Mouse (Mus musculus): ENCODE measurements around the gene Sdsl. TPM values are rescaled to one million over a fixed set of nuclear protein-coding genes. Genes with fewer than 3 reads are reported as not detected.
A peak's percentile ranks its signal among the peaks of the same experiment; 100 is the strongest.

Gene Sdsl
- polyA plus RNA-seq, 1 experiment from 2014 or later = 8.6 TPM

- Histone ChIP-seq H3K4me2 (no peak within 1 kb of the TSS), H3K4me3 (ENCODE audit: low read depth, low read length) (no peak within 1 kb of the TSS), H3K27ac (ENCODE audit: low read depth, low read length) (no peak within 1 kb of the TSS), H3K27me3 (ENCODE audit: control insufficient read depth, insufficient read depth, low read length) (peaks cover 98% of the 10 kb centered on the region), H3K9ac (ENCODE audit: low read depth, low read length) (no peak within 1 kb of the TSS), H3K4me1 (ENCODE audit: control insufficient read depth, insufficient read depth, low read length) (peaks cover 9% of the 10 kb centered on the region; the same call in 1 of the 2 replicates), H3K36me3 (ENCODE audit: control insufficient read depth, insufficient read depth, low read length) (no peaks in the 10 kb centered on the region), H3K9me3 (replicated peaks; ENCODE audit: control insufficient read depth, low read length) (no peaks in the 10 kb centered on the region)
- WGBS (ENCODE audit: insufficient replicate concordance) = 1% methylated on average over 69 of the region's 69 CpGs
- ATAC-seq (replicated peaks; ENCODE audit: insufficient number of reproducible peaks, low FRiP score, low TSS enrichment) = peak; percentile 32; the same call in 1 of the 2 replicates
Measured at GRCm38 (mm10) chr5:120431649-120432485, 40.7 kb downstream of the Sdsl start, which contains the start of gene Lhx5. Lhx5 (plus strand) TSS chr5:120431699.

DNA sequence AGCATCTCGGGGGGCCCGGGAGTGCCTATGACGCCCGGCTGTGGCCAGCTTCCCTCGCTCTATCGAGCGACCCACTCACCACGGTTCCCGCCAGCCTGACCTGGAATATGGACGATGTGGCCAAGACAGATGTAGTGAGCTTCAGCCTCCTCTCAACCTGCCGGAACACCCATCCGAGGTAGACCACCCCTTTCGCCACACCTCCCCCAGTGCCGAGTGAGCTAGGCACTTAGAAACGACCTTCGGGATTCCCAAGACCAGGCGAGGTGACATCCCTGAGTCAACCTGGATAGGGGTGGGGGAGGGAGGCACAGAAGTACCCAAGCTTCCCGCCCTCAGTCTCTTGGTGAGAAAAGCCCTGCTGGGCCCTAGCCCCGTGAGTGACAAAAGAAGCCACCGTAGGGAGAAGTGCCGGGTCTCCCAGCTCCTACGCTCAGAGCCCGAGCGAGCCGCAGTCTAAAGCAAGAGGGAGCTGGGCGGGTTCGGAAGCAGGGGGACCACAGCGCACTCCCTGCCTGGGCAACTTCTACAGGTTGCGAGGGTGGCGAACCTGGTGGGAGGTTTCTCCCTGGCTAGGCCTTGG, 41.5 kb downstream of the Sdsl start:
- Histone ChIP-seq H3K4me1 (ENCODE audit: control insufficient read depth, insufficient read depth, low read length) (peaks cover 7% of the 10 kb centered on the region; the same call in 1 of the 2 replicates), H3K9ac (ENCODE audit: low read depth, low read length) (no peak overlapping the region), H3K36me3 (ENCODE audit: control insufficient read depth, insufficient read depth, low read length) (no peaks in the 10 kb centered on the region), H3K27ac (ENCODE audit: low read depth, low read length) (no peak overlapping the region), H3K27me3 (ENCODE audit: control insufficient read depth, insufficient read depth, low read length) (peaks cover 99% of the 10 kb centered on the region), H3K4me3 (ENCODE audit: low read depth, low read length) (no peak overlapping the region), H3K9me3 (replicated peaks; ENCODE audit: control insufficient read depth, low read length) (no peaks in the 10 kb centered on the region), H3K4me2 (no peak overlapping the region)
- ATAC-seq (replicated peaks; ENCODE audit: insufficient number of reproducible peaks, low FRiP score, low TSS enrichment) = no peak
- WGBS (ENCODE audit: insufficient replicate concordance) = 1% methylated on average over 30 of the region's 30 CpGs

DNA sequence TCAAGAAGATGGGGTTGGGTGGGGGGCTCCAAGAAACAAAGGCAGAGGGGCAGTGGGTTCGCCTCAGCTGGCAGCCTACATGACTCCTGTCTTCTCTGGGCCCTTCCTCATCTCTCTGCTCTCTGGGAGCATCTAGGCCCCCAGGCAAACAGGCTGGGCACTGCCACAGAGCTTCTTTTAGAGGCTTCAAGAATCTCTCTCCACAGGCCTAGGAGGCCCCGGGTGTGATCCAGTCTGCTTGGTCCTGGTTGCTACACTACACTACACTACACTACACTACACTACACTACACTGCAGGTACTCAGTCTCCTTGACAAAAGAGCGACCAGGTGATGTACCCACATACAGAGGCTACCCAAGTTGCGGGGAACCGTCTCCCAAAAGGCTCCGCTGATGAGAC, 42.9 kb downstream of the Sdsl start:
- no peak overlapping the region for H3K4me3 ChIP-seq (ENCODE audit: low read depth, low read length)
- no peaks in the 10 kb centered on the region for H3K36me3 ChIP-seq (ENCODE audit: control insufficient read depth, insufficient read depth, low read length)
- ATAC-seq (replicated peaks; ENCODE audit: insufficient number of reproducible peaks, low FRiP score, low TSS enrichment) = no peak
- H3K4me1 ChIP-seq (ENCODE audit: control insufficient read depth, insufficient read depth, low read length) = no peaks in the 10 kb centered on the region
- H3K9me3 ChIP-seq (replicated peaks; ENCODE audit: control insufficient read depth, low read length) = no peaks in the 10 kb centered on the region
- peaks cover 95% of the 10 kb centered on the region for H3K27me3 ChIP-seq (ENCODE audit: control insufficient read depth, insufficient read depth, low read length)
- 3% methylated on average over 6 of the region's 6 CpGs for WGBS (ENCODE audit: insufficient replicate concordance)
- H3K27ac ChIP-seq (ENCODE audit: low read depth, low read length) = no peak overlapping the region
- no peak overlapping the region for H3K9ac ChIP-seq (ENCODE audit: low read depth, low read length)
- H3K4me2 ChIP-seq = no peak overlapping the region

DNA sequence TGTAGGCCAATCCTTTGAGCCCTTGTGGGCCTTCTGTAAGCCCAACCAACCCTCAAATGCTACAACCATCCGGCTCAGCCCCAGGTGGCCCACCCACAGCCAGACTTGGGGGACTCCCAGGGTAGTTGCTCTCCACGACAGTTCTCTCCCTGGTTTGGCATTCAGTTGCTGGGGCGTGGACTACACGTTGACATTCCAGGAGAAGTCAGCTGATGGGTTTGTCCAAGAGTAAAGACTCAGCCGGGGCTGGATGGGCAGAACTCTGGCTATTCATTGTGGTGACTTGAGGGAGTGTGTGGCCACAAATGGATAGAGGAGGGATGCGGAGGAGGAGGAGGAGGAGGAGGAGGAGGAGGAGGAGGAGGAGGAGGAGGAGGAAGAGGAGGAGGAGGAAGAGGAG, 43.6 kb downstream of the Sdsl start:
- Histone ChIP-seq H3K9ac (ENCODE audit: low read depth, low read length) (no peak overlapping the region), H3K4me2 (no peak overlapping the region), H3K4me3 (ENCODE audit: low read depth, low read length) (no peak overlapping the region), H3K27ac (ENCODE audit: low read depth, low read length) (no peak overlapping the region), H3K27me3 (ENCODE audit: control insufficient read depth, insufficient read depth, low read length) (peaks cover 95% of the 10 kb centered on the region), H3K36me3 (ENCODE audit: control insufficient read depth, insufficient read depth, low read length) (no peaks in the 10 kb centered on the region), H3K4me1 (ENCODE audit: control insufficient read depth, insufficient read depth, low read length) (no peaks in the 10 kb centered on the region), H3K9me3 (replicated peaks; ENCODE audit: control insufficient read depth, low read length) (no peaks in the 10 kb centered on the region)
- WGBS (ENCODE audit: insufficient replicate concordance) = 1% methylated on average over 5 of the region's 6 CpGs
- no peak for ATAC-seq (replicated peaks; ENCODE audit: insufficient number of reproducible peaks, low FRiP score, low TSS enrichment)

GRCm38 (mm10) chr5:120428189-120428838, 44.3 kb downstream of the Sdsl start:
- Histone ChIP-seq H3K4me2 (no peak overlapping the region), H3K36me3 (ENCODE audit: control insufficient read depth, insufficient read depth, low read length) (no peaks in the 10 kb centered on the region), H3K9me3 (replicated peaks; ENCODE audit: control insufficient read depth, low read length) (no peaks in the 10 kb centered on the region), H3K27ac (ENCODE audit: low read depth, low read length) (no peak overlapping the region), H3K9ac (ENCODE audit: low read depth, low read length) (no peak overlapping the region), H3K4me3 (ENCODE audit: low read depth, low read length) (no peak overlapping the region), H3K27me3 (ENCODE audit: control insufficient read depth, insufficient read depth, low read length) (peaks cover 93% of the 10 kb centered on the region), H3K4me1 (ENCODE audit: control insufficient read depth, insufficient read depth, low read length) (no peaks in the 10 kb centered on the region)
- ATAC-seq (replicated peaks; ENCODE audit: insufficient number of reproducible peaks, low FRiP score, low TSS enrichment) = no peak
- 2% methylated on average over 21 of the region's 21 CpGs for WGBS (ENCODE audit: insufficient replicate concordance)

DNA sequence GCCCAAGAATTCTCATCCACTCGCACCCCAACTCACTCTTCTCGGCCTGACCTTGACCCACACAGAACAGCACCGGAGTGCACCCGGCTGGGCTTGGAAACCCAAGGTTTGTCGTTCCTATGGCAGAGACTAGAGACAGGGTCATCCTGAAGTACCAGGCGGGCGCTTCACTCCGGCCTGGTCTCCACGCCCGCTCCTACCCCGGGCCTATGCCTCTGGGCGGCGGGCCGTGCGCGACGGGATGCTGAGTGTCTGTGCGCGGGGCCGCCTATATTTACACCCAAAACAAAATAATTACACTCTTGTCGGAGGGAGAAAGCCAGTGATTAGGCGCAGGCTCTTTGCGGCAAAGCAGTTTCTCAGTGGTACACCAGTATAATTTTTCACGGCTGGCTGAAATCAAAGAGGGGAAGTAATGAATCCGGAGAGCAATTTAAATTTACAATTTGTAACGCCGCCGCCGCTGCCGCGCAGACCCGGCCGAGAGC, 45.1 kb downstream of the Sdsl start:
- WGBS (ENCODE audit: insufficient replicate concordance) = 1% methylated on average over 33 of the region's 33 CpGs
- H3K4me3 ChIP-seq (ENCODE audit: low read depth, low read length) = no peak overlapping the region
- H3K4me1 ChIP-seq (ENCODE audit: control insufficient read depth, insufficient read depth, low read length) = no peaks in the 10 kb centered on the region
- H3K4me2 ChIP-seq = no peak overlapping the region
- H3K36me3 ChIP-seq (ENCODE audit: control insufficient read depth, insufficient read depth, low read length) = no peaks in the 10 kb centered on the region
- H3K27me3 ChIP-seq (ENCODE audit: control insufficient read depth, insufficient read depth, low read length) = peaks cover 92% of the 10 kb centered on the region
- no peak for ATAC-seq (replicated peaks; ENCODE audit: insufficient number of reproducible peaks, low FRiP score, low TSS enrichment)
- no peak overlapping the region for H3K9ac ChIP-seq (ENCODE audit: low read depth, low read length)
- no peak overlapping the region for H3K27ac ChIP-seq (ENCODE audit: low read depth, low read length)
- no peaks in the 10 kb centered on the region for H3K9me3 ChIP-seq (replicated peaks; ENCODE audit: control insufficient read depth, low read length)

DNA sequence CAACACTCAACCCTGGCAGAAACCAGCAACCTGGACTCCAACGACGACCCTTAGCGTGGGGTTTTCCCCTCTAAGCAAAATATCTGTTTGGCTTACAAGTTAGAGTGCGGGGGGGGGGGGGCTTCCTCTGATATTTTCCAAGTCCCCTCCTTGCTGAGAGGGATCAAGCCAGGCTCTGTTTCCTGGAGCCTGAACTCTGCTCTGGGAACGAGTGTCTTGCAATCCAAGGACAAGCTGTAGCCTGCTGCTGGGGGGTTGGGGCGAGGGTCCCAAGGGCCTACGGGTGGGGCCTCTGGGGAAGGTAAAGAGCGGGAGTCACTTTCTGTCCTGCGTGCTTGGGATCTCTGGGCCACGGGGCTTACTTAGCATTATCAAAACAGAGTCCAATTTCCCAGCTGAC, 46.0 kb downstream of the Sdsl start:
- H3K4me1 ChIP-seq (ENCODE audit: control insufficient read depth, insufficient read depth, low read length) = no peaks in the 10 kb centered on the region
- H3K9ac ChIP-seq (ENCODE audit: low read depth, low read length) = no peak overlapping the region
- no peak overlapping the region for H3K4me2 ChIP-seq
- H3K36me3 ChIP-seq (ENCODE audit: control insufficient read depth, insufficient read depth, low read length) = no peaks in the 10 kb centered on the region
- H3K27ac ChIP-seq (ENCODE audit: low read depth, low read length) = no peak overlapping the region
- H3K4me3 ChIP-seq (ENCODE audit: low read depth, low read length) = no peak overlapping the region
- ATAC-seq (replicated peaks; ENCODE audit: insufficient number of reproducible peaks, low FRiP score, low TSS enrichment) = no peak
- peaks cover 92% of the 10 kb centered on the region for H3K27me3 ChIP-seq (ENCODE audit: control insufficient read depth, insufficient read depth, low read length)
- whole genome bisulfite sequencing (ENCODE audit: insufficient replicate concordance) = 1% methylated on average over 10 of the region's 10 CpGs
- H3K9me3 ChIP-seq (replicated peaks; ENCODE audit: control insufficient read depth, low read length) = no peaks in the 10 kb centered on the region

- no peaks in the 10 kb centered on the region for H3K4me1 ChIP-seq (ENCODE audit: control insufficient read depth, insufficient read depth, low read length)
Measured at GRCm38 (mm10) chr5:120425711-120426110, 46.9 kb downstream of the Sdsl start.

More at GRCm38 (mm10) chr5:120425711-120426110, 46.9 kb downstream of the Sdsl start:
- Histone ChIP-seq H3K27ac (ENCODE audit: low read depth, low read length) (no peak overlapping the region), H3K36me3 (ENCODE audit: control insufficient read depth, insufficient read depth, low read length) (no peaks in the 10 kb centered on the region), H3K27me3 (ENCODE audit: control insufficient read depth, insufficient read depth, low read length) (peaks cover 91% of the 10 kb centered on the region), H3K4me2 (no peak overlapping the region), H3K4me3 (ENCODE audit: low read depth, low read length) (no peak overlapping the region), H3K9ac (ENCODE audit: low read depth, low read length) (no peak overlapping the region), H3K9me3 (replicated peaks; ENCODE audit: control insufficient read depth, low read length) (no peaks in the 10 kb centered on the region)
- ATAC-seq (replicated peaks; ENCODE audit: insufficient number of reproducible peaks, low FRiP score, low TSS enrichment) = no peak
- 1% methylated on average over 19 of the region's 20 CpGs for WGBS (ENCODE audit: insufficient replicate concordance)

Measured in heart, embryonic 11.5 days (tissue).